Mouse (Mus musculus): ENCODE measurements around the gene Wdr24.
A peak's percentile ranks its signal among the peaks of the same experiment; 100 is the strongest.
"Not testable (repeated sequence)": the region's sequence is repeated elsewhere in the genome, so short reads cannot be mapped to it uniquely, and the experiment has no call there.

The Wdr24 gene

DNA sequence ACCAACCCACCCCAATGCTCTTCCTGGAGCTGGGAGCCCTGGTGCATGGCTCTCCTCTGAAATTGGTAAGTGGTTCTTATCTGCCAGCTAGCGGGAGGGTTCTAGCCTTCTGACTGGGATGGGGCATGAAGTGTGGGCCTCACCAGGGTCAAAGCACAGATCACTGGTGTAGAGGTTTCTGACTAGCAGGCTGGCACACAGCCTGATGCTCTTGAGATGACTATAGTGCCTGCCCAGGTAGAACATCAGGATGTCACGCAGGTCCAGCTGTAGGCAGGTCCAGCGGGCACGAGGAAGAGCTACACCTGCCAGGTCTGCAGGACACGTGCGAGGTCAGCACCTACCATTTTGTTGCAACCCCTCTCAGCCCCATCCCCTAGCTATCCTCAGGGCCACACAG, 36.8 kb downstream of the Wdr24 start:
- DNase-seq (ENCODE audit: low read depth, low spot score) = no peak

DNA sequence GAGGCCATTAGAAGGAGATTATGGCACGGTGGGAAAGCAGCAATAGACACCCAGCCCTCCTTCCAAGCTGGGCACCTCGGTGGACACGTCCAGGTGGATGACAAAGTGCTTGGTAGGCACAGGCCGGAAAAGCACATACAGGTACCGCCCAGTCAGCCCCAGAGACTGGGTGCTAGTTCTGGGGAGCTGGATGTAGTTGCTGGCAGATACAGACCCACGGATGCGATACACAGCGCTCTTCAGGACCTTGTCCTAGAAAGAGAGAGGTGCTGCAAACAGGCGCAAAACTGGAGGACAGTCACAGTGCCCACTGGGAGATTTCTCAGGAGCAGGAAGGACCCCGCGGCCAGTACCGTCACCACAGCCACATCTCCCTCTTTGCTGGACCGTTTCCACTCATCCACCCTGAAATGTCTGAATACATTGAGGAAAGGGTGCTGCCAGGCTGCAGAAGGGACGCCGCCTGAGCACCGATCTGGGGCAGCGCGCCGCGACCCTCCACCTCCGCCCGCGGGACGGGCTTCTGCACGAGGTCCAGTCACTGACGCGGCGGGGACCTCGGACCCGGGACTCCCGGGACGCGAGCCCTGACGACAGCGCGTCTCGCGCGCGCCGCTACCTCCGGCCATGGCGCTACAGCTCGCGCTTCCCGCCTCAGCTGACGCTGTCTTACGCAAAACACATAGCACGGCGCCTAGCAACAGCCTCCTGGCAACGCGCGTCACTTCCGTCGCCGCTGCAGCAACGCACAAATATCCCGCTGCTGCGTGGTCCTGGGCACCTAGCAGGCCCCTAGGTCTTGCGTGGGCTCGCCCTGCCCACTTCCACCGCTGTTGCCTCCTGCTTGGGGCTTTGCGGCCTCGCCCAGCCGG, 37.6 kb downstream of the Wdr24 start, which contains the start of gene Wdr90:
Gene Wdr90 (minus strand): TSS at position 670 of the 872 bp plus-strand sequence.
- peak; percentile 85 for DNase-seq (ENCODE audit: low read depth, low spot score)

DNA sequence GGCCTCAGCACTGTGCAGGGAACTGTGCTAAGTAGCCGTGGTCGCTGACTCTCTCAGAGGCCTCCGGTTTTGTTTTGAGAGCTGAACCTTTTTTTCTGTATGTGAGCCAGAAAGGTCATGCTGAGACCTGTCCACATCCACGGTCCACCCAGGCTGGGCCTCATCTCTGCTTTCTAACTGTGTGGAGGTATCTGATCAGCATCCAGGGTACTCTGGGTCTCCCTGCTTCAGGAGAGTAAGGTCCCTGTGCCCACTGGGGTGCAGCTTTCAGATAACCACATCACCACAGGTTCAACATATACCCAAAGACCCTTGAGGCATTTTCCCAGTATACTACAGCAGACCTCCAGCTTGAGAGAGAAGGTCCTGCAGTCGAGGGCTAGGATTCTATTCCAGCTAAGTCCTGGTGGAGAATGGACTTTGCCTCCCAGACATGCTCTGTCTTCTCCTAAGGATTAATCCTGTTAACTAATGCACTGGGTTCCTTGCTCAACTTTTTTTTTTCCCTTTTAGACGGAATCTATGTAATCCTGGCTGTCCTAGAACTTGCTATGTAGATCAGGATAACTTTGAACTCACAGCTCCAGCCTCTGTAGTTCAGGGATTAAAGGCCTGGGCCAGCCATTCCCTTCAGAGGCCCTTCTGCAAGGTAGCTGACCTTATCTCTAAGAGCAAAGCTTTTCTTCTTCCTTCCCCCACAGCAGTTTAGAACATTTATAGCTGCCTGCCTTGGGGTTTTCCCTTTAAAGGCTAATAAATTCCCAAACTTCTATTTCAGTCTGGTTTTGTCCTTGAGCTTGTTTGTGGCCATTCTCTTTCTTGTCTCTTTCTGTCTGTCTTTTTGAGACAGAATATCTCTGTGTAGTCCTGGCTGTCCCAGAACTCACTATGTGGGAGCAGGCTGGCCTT, 38.5 kb downstream of the Wdr24 start:
- no peak for DNase-seq (ENCODE audit: low read depth, low spot score)

DNA sequence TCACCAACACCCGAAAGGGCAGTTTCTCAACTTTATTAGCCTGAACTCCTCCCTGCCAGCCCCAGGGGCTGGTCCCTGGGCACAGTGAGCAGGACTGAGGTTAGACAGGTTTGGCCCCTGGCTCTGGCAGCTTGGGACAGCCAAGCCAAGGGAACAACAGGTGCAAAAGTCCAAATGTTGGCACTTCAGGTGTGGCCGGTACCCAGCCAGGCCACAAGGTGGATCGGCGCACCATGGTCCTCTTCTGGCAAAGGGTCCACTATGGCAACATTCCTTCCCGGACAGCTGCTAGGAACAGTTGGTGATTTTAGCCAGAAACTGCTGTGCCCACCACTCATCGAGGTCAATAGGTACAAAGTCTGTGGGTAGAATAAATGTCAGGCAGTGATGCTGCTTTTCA, 40.3 kb downstream of the Wdr24 start:
- no peak for DNase-seq (ENCODE audit: low read depth, low spot score)

DNA sequence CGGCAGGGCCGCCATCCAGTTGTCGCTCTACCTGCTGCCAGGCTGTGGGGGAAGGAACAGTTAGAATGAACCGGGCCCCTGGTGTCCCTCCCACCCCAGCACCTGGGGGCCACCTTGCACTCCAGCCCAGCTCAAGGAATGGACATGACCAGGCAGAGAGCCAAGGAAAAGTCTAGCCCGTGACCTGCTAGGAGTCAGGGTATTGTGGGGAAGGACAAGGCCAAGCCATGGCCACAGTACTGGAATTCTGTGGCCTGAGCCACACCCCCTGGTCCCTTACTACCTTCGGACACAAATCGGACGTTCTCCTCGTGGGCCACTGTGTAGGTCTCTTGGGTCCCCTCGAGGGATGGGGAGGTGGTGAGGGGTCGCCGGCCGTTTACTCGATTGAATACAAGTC, 40.9 kb downstream of the Wdr24 start:
- no peak for DNase-seq (ENCODE audit: low read depth, low spot score)

DNA sequence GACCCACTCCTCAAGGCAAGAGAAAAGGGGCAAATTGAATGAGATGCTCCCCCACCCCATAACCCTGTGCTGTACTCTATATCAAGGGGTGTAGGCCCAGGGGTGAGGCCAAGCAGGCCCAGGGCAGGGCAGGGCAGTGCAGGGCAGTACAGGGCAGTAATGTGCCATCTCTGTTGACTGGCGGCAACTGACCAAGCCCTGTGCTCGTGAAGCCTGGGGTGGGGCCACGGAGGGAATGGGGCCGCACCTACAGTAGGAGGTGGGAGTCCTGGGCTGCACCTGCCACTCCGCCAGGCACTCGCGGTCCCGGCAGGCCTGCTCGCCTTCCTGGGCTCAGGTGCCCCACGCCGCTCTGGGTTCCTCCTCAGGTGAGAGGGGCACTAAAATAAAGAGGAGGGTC, 41.9 kb downstream of the Wdr24 start:
- no peak for DNase-seq (ENCODE audit: low read depth, low spot score)

DNA sequence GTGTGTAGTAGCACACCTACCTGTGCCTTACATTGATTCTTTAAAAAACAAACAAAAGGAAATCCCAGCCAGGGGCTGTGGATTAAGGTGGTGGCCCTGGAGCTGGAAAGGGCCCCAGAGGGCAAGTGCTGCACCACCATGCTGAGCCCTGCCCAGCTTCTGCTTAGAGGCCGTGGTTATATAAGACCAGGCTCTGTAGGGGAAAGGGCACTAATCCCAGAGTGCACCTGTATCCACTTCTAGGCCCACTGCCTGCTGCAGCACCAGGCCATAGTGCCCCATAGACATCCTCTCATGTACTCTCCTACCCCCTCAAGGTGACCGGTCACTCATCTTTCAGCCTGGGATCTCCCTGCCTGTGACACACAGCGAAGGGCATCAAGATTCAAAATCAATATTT, 42.7 kb downstream of the Wdr24 start:
- DNase-seq (ENCODE audit: low read depth, low spot score) = no peak

DNA sequence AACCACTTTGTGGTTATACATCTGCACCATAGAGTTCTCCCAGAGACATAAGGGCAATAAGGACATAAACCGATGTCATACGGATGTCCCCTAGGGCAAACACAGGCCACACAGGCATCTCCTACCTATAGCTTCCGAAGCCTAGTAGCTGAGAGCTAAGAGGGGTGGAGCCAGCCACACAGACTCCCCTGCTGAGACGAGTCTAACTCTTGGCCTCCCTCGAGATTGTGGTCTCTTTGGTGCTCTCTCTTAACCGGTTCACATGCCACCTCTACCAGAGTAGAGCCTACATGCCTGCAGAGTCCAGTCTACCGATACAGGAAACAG, 44.0 kb downstream of the Wdr24 start:
- no peak for DNase-seq (ENCODE audit: low read depth, low spot score)

DNA sequence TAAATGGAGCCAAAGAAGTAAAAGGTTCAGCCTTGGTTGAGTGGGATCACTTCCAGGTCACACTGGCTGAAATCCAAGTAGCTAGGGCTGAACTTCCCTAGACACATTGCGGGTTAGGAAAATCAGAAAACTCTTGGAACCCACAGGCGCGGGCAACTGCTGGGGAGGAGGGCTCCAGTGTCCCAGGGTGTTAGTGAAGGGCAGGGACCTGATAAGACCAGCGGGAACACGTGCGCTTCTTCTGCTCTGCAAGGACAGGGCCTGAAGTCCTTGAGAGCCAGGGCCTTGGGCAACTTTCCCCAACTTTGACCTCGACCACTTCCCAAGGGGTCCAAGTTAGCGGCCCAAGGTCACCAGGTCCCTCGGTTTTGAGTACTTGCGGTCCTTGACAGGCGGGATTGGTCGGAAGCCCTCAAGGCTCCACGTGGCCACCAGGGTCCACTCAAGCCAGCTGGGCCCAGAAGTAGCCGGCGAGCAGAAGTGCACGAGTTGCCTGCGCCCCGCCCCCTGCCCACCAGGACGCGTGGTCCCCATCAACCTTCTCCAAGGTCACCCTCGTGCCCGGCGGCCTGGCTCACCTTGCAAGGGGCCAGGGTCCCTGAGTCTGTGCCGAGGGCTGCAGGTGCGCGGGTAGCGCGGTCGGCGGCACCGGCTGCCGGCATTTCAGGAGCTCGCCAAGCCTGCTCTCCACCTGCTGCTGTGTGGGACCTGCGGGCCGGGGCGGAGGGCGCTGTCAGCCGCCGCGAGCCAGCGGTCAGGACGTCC, 44.6 kb downstream of the Wdr24 start:
- DNase-seq (ENCODE audit: low read depth, low spot score) = no peak

DNA sequence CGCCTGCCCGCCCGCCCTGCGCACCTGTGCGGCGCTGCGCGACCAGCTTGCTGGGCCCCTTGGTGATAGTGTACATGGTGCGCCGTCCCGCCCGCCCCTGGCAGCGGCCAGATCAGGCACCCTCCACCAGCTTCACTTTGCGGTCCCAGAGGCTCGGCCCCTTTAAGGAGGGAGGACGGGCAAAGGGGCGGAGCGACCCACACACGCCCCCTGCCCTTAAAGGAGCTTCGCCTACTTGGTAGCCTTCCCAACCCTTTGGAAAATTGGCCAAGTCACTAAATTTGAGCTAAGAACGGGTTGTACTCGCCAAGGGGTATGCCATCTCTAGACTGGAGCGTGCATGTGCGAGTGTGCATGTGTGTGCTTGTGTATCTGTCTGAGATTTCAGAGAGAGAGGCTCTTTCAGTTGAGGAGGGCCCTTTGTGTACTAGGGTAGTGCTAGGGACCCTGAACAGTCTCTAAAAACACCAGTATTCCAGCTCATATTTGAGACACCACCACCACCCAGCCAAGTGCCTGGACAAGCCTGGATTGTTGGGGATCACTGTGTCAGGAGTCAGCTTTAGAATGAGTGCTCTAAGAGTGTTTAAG, 45.3 kb downstream of the Wdr24 start, which contains the start of gene Mcrip2:
Gene Mcrip2 (minus strand): TSS at position 164 of the 591 bp plus-strand sequence.
- DNase-seq (ENCODE audit: low read depth, low spot score) = peak; percentile 59

DNA sequence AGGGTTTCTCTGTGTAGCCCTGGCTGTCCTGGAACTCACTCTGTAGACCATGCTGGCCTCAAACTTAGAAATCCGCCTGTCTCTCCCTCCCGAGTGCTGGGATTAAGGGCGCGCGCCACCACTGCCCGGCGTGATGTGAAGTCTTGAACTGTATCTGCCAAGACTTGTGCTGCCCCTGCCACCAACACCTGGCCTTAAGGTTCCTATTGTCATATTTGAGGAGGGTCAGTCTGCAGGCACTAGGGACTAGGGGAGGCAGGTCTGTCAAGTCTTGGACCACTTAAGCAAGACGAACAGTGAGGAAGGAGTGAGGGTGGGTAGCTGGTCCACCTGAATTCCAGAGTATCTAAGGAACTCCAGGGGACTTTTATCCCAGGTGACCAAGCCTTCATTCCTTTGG, 46.1 kb downstream of the Wdr24 start:
- no peak for DNase-seq (ENCODE audit: low read depth, low spot score)

DNA sequence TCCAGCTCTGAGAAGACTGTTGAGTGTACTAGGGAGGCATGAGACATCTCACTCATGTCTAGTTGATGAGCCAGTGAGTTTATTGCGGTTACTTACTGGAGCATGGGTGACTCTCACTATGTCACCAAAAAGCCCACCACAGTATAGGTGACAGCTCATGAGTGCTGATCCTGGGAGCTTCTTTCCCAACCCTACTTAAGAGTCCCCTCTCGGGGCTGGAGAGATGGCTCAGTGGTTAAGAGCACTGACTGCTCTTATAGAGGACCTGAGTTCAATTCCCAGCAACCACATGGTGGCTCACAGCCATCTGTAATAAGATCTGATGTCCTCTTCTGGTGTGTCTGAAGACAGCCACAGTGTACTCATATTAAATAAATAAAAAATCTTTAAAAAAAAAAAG, 46.5 kb downstream of the Wdr24 start:
- no peak for DNase-seq (ENCODE audit: low read depth, low spot score)

DNA sequence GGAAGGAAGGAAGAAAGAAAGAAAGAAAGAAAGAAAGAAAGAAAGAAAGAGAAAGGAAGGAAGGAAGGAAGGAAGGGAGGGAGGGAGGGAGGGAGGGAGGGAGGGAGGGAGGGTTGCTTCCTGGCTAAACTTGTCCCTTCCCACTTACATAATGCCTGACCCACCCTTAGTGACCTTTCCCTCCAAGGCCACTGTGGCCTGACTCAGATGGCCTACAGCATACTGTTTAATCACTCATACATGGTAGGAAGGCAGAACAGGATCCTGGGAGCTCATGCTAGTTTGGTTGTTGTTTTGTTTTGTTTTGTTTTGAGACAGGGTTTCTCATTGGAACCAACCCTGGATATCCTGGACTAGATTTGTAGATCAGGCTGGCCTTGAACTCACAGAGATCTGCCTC, 48.1 kb downstream of the Wdr24 start:
- DNase-seq (ENCODE audit: low read depth, low spot score) = not testable (repeated sequence)

DNA sequence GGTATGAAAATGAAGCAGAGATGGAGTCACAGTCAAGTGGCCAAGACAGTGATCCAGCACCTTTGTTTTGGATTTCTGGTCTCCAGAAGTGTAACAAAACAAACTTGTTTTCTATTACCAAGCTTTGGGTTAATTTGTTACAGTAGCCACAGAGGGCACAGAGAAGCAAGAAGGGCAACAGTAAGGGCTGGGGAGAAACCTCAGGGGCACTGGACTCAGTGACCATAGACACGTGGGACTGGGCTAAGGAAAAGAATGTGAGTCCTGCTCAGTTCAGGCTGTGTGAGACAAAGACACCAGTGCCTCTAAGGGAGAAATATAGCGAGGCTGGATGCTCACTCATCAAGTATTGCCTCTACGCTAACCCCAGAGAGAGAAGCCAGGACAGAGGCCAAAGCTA, 49.2 kb downstream of the Wdr24 start:
- no peak for DNase-seq (ENCODE audit: low read depth, low spot score)

DNA sequence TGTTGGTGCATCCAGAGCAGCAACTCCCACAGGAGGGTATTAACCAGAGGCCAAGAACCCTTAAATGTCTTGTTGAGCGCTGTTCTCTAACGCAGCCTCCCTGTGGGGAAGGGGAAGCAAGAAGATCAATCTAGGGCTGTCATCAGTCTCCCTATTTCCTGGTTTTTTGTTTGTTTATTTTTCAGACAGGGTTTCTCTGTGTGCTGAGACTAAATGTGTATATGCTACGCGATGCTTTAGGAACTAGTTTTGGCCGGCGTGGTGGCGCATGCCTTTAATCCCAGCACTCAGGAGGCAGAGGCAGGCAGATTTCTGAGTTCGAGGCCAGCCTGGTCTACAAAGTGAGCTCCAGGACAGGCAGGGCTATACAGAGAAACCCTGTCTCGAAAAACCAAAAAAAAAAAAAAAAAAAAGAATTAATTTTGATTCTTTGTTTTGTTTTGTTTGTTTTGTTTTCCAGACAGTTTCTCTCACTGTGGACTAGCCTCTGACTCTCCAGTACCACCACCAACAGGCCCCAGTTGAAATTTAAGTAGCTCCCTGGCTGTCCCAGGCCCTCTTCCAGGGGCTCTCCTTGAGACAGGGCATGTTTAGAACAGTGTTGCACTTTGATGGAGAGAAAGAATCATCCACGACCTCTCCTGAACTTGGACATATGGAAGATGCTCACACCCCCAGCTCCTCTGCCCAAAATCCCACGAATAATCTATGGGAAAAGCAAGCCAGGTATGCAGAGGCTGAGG, 50.1 kb downstream of the Wdr24 start:
- DNase-seq (ENCODE audit: low read depth, low spot score) = no peak

DNA sequence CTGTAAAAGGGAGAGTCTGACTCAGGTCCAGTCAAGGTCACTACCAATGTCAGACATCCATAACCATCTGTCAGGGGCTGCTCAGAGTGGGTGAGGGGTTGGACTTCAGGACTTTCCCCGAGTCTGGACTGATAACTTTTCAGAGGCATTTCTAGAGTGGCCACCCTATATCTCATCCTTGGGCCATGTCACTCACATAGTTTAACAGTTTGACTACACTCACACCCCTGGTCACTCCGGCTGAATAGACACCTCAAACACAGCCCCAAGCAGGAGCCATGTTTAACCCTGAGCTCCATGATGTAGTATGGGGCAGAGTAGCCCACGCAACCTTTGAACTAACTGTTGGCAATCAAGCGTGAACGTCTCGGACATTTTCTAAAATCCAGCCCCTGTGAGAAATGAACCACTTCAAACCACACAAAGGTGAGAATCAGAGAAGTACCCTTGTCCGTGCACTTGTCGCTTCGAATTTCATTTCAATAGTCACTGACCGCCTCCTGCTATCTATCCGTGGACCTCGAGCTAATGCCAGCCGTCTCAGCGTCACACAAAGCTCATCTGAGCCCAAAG, 50.8 kb downstream of the Wdr24 start:
- DNase-seq (ENCODE audit: low read depth, low spot score) = no peak

DNA sequence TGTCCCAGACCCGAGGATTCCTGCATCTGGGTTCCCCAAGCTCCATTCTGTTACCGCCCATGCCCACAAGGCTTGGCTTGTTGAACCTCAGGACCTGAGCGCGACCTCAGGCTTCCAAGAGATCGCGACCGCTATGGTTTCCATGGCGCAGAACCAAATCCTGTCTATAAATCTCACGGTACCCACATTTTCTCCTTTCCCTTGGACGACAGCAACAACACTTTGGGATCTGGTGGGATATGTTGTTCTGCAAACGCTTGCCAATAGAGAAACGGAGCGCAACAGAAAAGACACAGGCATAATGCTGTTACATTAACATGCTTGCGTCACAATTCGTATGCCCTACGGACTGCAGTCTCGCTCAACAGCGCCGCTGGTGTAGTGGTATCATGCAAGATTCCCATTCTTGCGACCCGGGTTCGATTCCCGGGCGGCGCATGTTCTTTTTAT, 51.3 kb downstream of the Wdr24 start, which contains the start of gene Mettl26:
Gene Mettl26 (plus strand): TSS at position 354 of the 450 bp plus-strand sequence.
- peak; percentile 87 for DNase-seq (ENCODE audit: low read depth, low spot score)

DNA sequence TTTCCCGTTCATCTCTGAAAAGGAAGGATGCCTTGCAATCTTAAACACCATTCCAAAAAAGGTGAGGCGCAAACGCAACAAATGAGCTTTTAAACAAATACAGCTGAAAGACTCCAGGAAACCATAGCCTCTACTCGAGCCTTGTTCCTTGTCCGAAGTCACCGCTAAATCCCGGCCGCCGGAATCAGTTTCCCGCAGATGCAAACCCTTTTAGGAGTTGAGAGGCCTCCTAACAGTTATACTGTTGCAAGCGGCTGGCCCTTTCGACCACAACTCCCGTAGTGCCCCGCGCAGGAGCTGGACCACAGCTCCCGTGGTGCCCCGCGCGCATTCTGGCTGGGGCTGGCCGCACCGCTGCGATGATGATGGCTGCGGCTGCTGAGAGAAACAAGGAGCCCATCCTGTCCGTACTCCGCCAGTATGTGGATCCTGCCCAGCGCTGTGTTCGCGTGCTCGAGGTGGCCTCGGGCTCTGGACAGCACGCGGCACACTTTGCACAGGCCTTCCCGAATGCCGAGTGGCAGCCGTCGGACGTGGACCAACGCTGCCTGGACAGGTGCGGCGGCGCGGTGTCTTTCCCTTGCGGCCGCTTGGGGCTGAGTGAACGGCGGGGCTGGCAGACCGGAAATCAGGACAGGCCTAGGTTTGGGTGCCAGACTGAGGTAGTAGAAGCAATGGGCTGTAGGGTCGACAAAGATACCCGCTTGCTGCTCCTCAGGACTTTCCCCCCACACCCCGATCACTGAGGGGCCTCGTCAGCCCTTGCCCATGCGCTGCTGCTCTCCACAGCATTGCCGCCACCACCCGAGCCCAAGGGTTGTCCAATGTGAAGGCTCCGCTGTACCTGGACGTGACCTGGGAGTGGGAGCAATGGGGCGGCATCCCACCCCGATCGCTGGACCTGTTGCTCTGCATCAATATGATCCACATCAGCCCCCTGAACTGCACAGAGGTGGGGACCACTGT, 52.0 kb downstream of the Wdr24 start:
- peak; percentile 77 for DNase-seq (ENCODE audit: low read depth, low spot score)

DNA sequence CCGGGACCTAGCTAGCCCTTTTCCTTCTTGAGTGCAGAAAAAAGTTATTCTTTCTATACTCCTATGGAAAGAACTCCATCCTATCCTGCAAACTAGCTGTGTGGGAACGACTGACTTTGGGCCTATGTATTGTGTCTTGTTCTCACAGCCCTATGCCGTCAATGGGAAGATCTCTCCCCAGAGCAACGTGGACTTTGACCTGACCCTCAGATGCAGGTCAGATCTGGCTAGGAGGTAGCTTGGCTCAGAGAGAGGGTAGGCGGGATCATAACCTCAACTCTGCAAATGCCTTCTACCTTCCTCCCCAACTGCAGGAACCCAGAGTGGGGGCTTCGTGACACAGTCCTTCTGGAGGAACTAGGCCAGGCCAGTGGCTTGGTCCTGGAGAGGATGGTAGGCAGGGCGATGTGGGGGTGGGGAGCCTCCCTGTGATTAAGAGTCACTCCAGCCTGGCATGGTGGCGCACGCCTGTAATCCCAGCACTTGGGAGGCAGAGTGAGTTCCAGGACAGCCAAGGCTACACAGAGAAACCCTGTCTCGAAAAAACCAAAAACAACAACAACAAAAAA, 53.0 kb downstream of the Wdr24 start:
- no peak for DNase-seq (ENCODE audit: low read depth, low spot score)

Measured in brain, embryonic 18.5 days (tissue).